Mouse (Mus musculus) MEL (cell line): ENCODE results near the gene Gramd1b. TPM values are rescaled to one million over a fixed set of nuclear protein-coding genes. Genes with fewer than 3 reads are reported as not detected.

Experiments
- DNase-seq: peaks from one replicate; pipeline ENCODE4 v3.0.0; 2011; ENCODE audit warnings: low read depth, low spot score
- H3K27ac ChIP-seq: 2 replicates; pipeline ENCODE4 v1.5.1; 2012; ENCODE audit warnings: low read depth, mild to moderate bottlenecking, control low read depth, low read length, moderate library complexity; ENCODE audit not compliant: control insufficient read depth
- H3K27me3 ChIP-seq, 2 experiments: fragments of 150-350 bp in 1 of 2; sonication (generic) in 1 of 2; 2 replicates each; pipeline ENCODE4 v1.6.1; 2012; ENCODE audit warnings: low read length in 2 of 2, mild to moderate bottlenecking in 2 of 2, improper control_type of control experiment in 1 of 2, moderate library complexity in 1 of 2; ENCODE audit not compliant: insufficient read depth in 2 of 2, control insufficient read depth in 1 of 2
- H3K36me3 ChIP-seq, 2 experiments: 2 replicates each; pipeline ENCODE4 v1.6.1; 2012 to 2014; ENCODE audit warnings: low read length in 2 of 2, improper control_type of control experiment in 1 of 2, inconsistent platforms in 1 of 2, mild to moderate bottlenecking in 1 of 2; ENCODE audit not compliant: insufficient read depth in 2 of 2, control insufficient read depth in 1 of 2
- H3K4me1 ChIP-seq, 2 experiments: fragments of 150-350 bp in 1 of 2; sonication (generic) in 1 of 2; 2 replicates each; pipeline ENCODE4 v1.6.1; 2012; ENCODE audit warnings: low read length in 2 of 2, improper control_type of control experiment in 1 of 2, mild to moderate bottlenecking in 1 of 2; ENCODE audit not compliant: insufficient read depth in 2 of 2, control insufficient read depth in 1 of 2
- H3K4me3 ChIP-seq, 2 experiments: fragments of 150-350 bp in 1 of 2; sonication (generic) in 1 of 2; 2 replicates each; pipeline ENCODE4 v1.5.1; 2012; ENCODE audit warnings: low read depth in 2 of 2, low read length in 2 of 2, mild to moderate bottlenecking in 2 of 2, moderate library complexity in 2 of 2, control low read depth in 1 of 2, improper control_type of control experiment in 1 of 2; ENCODE audit not compliant: control insufficient read depth in 1 of 2, insufficient read depth in 1 of 2
- H3K79me2 ChIP-seq: 2 replicates; pipeline ENCODE4 v1.6.1; 2012; ENCODE audit warnings: mild to moderate bottlenecking, low read length, moderate library complexity; ENCODE audit not compliant: control insufficient read depth, poor library complexity, insufficient read depth
- H3K9ac ChIP-seq: 2 replicates; pipeline ENCODE4 v1.6.1; 2012; ENCODE audit warnings: low read depth, mild to moderate bottlenecking, control low read depth, low read length, moderate library complexity; ENCODE audit not compliant: control insufficient read depth, poor library complexity, severe bottlenecking
- H3K9me3 ChIP-seq: fragments of 150-350 bp; sonication (generic); replicated peaks from 2 replicates; pipeline ENCODE4 v1.6.1; 2012; ENCODE audit warnings: mild to moderate bottlenecking, low read length, improper control_type of control experiment, moderate library complexity; ENCODE audit not compliant: insufficient read depth
- CHD1 ChIP-seq: IDR thresholded peaks from 2 replicates; pipeline ENCODE4 v1.6.1; 2012; ENCODE audit warnings: low read depth, mild to moderate bottlenecking, inconsistent platforms, low read length, improper control_type of control experiment
- CHD2 ChIP-seq: IDR thresholded peaks from 2 replicates; pipeline ENCODE4 v1.6.1; 2011; ENCODE audit warnings: low read length, improper control_type of control experiment
- CTCF ChIP-seq, 3 experiments: IDR thresholded peaks in 2 of 3; conservative IDR thresholded peaks in 1 of 3; 2 replicates each; pipeline ENCODE4 v1.5.1; 2011 to 2012; ENCODE audit warnings: low read length in 3 of 3, low read depth in 2 of 3, mild to moderate bottlenecking in 2 of 3, improper control_type of control experiment in 1 of 3, inconsistent platforms in 1 of 3, mixed read lengths in 1 of 3, moderate library complexity in 1 of 3; ENCODE audit not compliant: control insufficient read depth in 1 of 3, insufficient read depth in 1 of 3, poor library complexity in 1 of 3, severe bottlenecking in 1 of 3
- ELF1 ChIP-seq: IDR thresholded peaks from 2 replicates; pipeline ENCODE4 v1.6.1; 2014; ENCODE audit warnings: low read depth, mild to moderate bottlenecking, inconsistent platforms, low read length, improper control_type of control experiment, moderate library complexity
- EP300 ChIP-seq, 2 experiments: IDR thresholded peaks; 2 replicates each; pipeline ENCODE4 v1.6.1; 2011; ENCODE audit warnings: improper control_type of control experiment in 2 of 2, low read length in 2 of 2, low read depth in 1 of 2, mild to moderate bottlenecking in 1 of 2
- ETS1 ChIP-seq: IDR thresholded peaks from 2 replicates; pipeline ENCODE4 v1.6.1; 2012; ENCODE audit warnings: low read depth, mild to moderate bottlenecking, inconsistent platforms, low read length, improper control_type of control experiment, moderate library complexity
- GATA1 ChIP-seq: IDR thresholded peaks from 2 replicates; pipeline ENCODE4 v1.6.1; 2011; ENCODE audit warnings: low read depth, low read length, improper control_type of control experiment
- HCFC1 ChIP-seq: IDR thresholded peaks from 2 replicates; pipeline ENCODE4 v1.6.1; 2012; ENCODE audit warnings: low read depth, mild to moderate bottlenecking, inconsistent platforms, low read length, improper control_type of control experiment, moderate library complexity
- JUND ChIP-seq: IDR thresholded peaks from 2 replicates; pipeline ENCODE4 v1.6.1; 2011; ENCODE audit warnings: low read depth, mild to moderate bottlenecking, improper control_type of control experiment, low read length
- KAT2A ChIP-seq: conservative IDR thresholded peaks from 2 replicates; pipeline ENCODE4 v1.6.1; 2012; ENCODE audit warnings: low read depth, low read length, improper control_type of control experiment, inconsistent platforms
- MAFK ChIP-seq: IDR thresholded peaks from 2 replicates; pipeline ENCODE4 v1.6.1; 2011; ENCODE audit warnings: low read depth, mild to moderate bottlenecking, low read length, improper control_type of control experiment, borderline replicate concordance
- MAZ ChIP-seq: IDR thresholded peaks from 2 replicates; pipeline ENCODE4 v1.6.1; 2012; ENCODE audit warnings: low read depth, mild to moderate bottlenecking, inconsistent platforms, low read length, improper control_type of control experiment
- MEF2A ChIP-seq: IDR thresholded peaks from 2 replicates; pipeline ENCODE4 v1.6.1; 2014; ENCODE audit warnings: low read depth, mild to moderate bottlenecking, inconsistent platforms, low read length, improper control_type of control experiment; ENCODE audit not compliant: poor library complexity, insufficient replicate concordance, severe bottlenecking; ENCODE audit errors: extremely low read depth
- MYC ChIP-seq: IDR thresholded peaks from 2 replicates; pipeline ENCODE4 v1.6.1; 2011; ENCODE audit warnings: low read depth, mild to moderate bottlenecking, low read length, improper control_type of control experiment, moderate library complexity
- NRF1 ChIP-seq: IDR thresholded peaks from 2 replicates; pipeline ENCODE4 v1.6.1; 2014; ENCODE audit warnings: low read depth, mild to moderate bottlenecking, inconsistent platforms, low read length, improper control_type of control experiment, moderate library complexity; ENCODE audit not compliant: poor library complexity, insufficient read depth, severe bottlenecking
- POLR2A ChIP-seq, 2 experiments: IDR thresholded peaks; 2 replicates each; pipeline ENCODE4 v1.6.1; 2011 to 2012; ENCODE audit warnings: low read length in 2 of 2, mild to moderate bottlenecking in 2 of 2, control low read depth in 1 of 2, improper control_type of control experiment in 1 of 2, low read depth in 1 of 2, moderate library complexity in 1 of 2; ENCODE audit not compliant: control insufficient read depth in 1 of 2, insufficient read depth in 1 of 2, poor library complexity in 1 of 2
- POLR2AphosphoS2 ChIP-seq: IDR thresholded peaks from 2 replicates; pipeline ENCODE4 v1.6.1; 2011; ENCODE audit warnings: low read length, improper control_type of control experiment
- POLR2AphosphoS5 ChIP-seq: IDR thresholded peaks from 2 replicates; pipeline ENCODE4 v1.6.1; 2012; ENCODE audit warnings: low read depth, borderline replicate concordance, mild to moderate bottlenecking, inconsistent platforms, low read length, moderate library complexity, mixed read lengths
- RAD21 ChIP-seq: IDR thresholded peaks from 2 replicates; pipeline ENCODE4 v1.6.1; 2011; ENCODE audit warnings: mild to moderate bottlenecking, low read depth, low read length, improper control_type of control experiment
- RCOR1 ChIP-seq: IDR thresholded peaks from 2 replicates; pipeline ENCODE4 v1.6.1; 2012; ENCODE audit warnings: low read depth, mild to moderate bottlenecking, inconsistent platforms, low read length, improper control_type of control experiment
- TAL1 ChIP-seq: IDR thresholded peaks from 2 replicates; pipeline ENCODE4 v1.6.1; 2012; ENCODE audit warnings: mild to moderate bottlenecking, inconsistent platforms, low read length, moderate library complexity, mixed read lengths
- TBP ChIP-seq: IDR thresholded peaks from 2 replicates; pipeline ENCODE4 v1.8.0; 2011; ENCODE audit warnings: low read depth, low read length, improper control_type of control experiment
- TCF12 ChIP-seq: IDR thresholded peaks from 2 replicates; pipeline ENCODE4 v1.6.1; 2014; ENCODE audit warnings: low read depth, mild to moderate bottlenecking, inconsistent platforms, low read length, improper control_type of control experiment, moderate library complexity
- UBTF ChIP-seq: IDR thresholded peaks from 2 replicates; pipeline ENCODE4 v1.6.1; 2012; ENCODE audit warnings: low read depth, mild to moderate bottlenecking, inconsistent platforms, low read length, improper control_type of control experiment, moderate library complexity, borderline replicate concordance; ENCODE audit not compliant: insufficient read depth
- USF1 ChIP-seq: IDR thresholded peaks from 2 replicates; pipeline ENCODE4 v1.6.1; 2014; ENCODE audit warnings: low read depth, mild to moderate bottlenecking, inconsistent platforms, low read length, improper control_type of control experiment, moderate library complexity
- USF2 ChIP-seq, 2 experiments: IDR thresholded peaks; 2 replicates each; pipeline ENCODE4 v1.6.1; 2011 to 2012; ENCODE audit warnings: improper control_type of control experiment in 2 of 2, low read length in 2 of 2, borderline replicate concordance in 1 of 2, inconsistent platforms in 1 of 2, low read depth in 1 of 2, mild to moderate bottlenecking in 1 of 2; ENCODE audit not compliant: insufficient read depth in 1 of 2
- ZNF384 ChIP-seq: IDR thresholded peaks from 2 replicates; pipeline ENCODE4 v1.6.1; 2012; ENCODE audit warnings: low read depth, mild to moderate bottlenecking, inconsistent platforms, low read length, improper control_type of control experiment
- polyA plus RNA-seq, 2 experiments: library from polyadenylated mRNA; stranded (reverse) in 1 of 2; unstranded in 1 of 2; fragments of >175 nt in 1 of 2; fragments of >200 nt in 1 of 2; gene quantifications; 2 replicates each; pipeline versions ENCODE4 v1.2.1 to v1.2.4; 2012; ENCODE audit warnings: low replicate concordance in 2 of 2, low read depth in 1 of 2; ENCODE audit not compliant: insufficient read length in 2 of 2, insufficient read depth in 1 of 2, missing spikeins in 1 of 2
- total RNA-seq: library from RNA; depleted of rRNA; stranded (reverse); fragments of 300-350 nt; gene quantifications from 2 replicates; pipeline ENCODE4 v1.2.3, GENCODE M21; 2012

The Gramd1b gene
- total and polyA plus RNA-seq, 3 experiments = not detected

DNA sequence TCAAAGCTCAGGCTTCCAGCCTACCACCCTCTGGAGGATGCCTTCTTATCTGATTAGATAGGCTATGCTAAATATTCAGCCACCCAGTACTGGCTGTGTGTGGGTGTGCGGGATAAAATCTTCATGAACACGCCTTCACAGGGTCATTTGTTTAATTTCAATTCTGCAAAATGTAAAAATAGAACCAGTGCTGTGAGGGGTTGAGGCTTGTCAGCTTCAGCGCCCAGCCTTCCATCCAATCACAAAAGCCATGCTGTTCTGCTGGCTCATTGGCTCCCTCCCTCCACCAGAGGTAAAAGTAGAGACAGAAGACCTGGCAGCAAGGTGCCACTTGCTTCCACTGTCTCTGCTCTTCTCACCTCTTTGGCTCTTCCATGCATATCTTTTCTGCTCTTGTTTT lies 4.3 kb downstream of the Gramd1b start:
- Histone ChIP-seq H3K4me1 (no peaks in the 10 kb centered on the region), H3K4me3 (no peak overlapping the region), H3K36me3 (no peaks in the 10 kb centered on the region), H3K27ac (no peak overlapping the region), H3K9ac (no peak overlapping the region), H3K79me2 (no peaks in the 10 kb centered on the region), H3K27me3 (no peaks in the 10 kb centered on the region), H3K9me3 (no peaks in the 10 kb centered on the region)
- TF ChIP-seq MEF2A (no peak), HCFC1 (no peak), TAL1 (no peak), CTCF (IDR thresholded peaks at IDR 0.05 in 2 of 3, conservative IDR thresholded peaks at IDR 0.05 in 1 of 3; ENCODE audit: control insufficient read depth in 1 of 3, insufficient read depth in 1 of 3, low read depth in 2 of 3, low read length in 3 of 3, poor library complexity in 1 of 3, severe bottlenecking in 1 of 3) (no peak), KAT2A (no peak), POLR2A (IDR thresholded peaks at IDR 0.05; ENCODE audit: control insufficient read depth in 1 of 2, insufficient read depth in 1 of 2, low read depth in 1 of 2, low read length in 2 of 2, poor library complexity in 1 of 2) (no peak), CHD1 (no peak), NRF1 (no peak), JUND (no peak), ELF1 (no peak), ZNF384 (no peak), ETS1 (no peak), MAZ (no peak), CHD2 (no peak), POLR2AphosphoS5 (no peak), TBP (no peak), RCOR1 (no peak), EP300 (IDR thresholded peaks at IDR 0.05; ENCODE audit: low read depth in 1 of 2, low read length in 2 of 2) (no peak), USF2 (IDR thresholded peaks at IDR 0.05; ENCODE audit: borderline replicate concordance in 1 of 2, insufficient read depth in 1 of 2, low read depth in 1 of 2, low read length in 2 of 2) (no peak)
- no peak for DNase-seq

DNA sequence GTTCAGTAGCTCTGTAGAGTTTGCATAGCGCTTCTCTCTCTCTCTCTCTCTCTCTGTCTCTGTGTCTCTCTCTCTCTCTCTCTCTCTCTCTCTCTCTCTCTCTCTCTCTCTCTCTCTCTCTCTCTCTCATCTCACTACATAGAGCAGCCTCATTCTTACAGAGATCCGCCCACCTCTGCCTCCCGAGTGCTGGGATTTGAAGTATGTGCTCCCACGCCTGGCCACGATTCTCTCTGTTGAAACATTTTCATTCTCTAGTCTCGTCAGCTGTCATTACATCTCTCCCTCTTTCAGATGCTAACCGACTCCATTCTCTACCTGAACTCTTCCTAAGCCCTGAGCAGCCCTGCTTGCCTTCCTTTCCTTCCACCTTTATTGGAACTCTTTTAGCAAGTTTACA lies 9.0 kb downstream of the Gramd1b start:
- Histone ChIP-seq H3K36me3 (no peaks in the 10 kb centered on the region), H3K9ac (no peak overlapping the region), H3K9me3 (no peaks in the 10 kb centered on the region), H3K79me2 (no peaks in the 10 kb centered on the region), H3K4me3 (no peak overlapping the region), H3K4me1 (no peaks in the 10 kb centered on the region), H3K27me3 (no peaks in the 10 kb centered on the region), H3K27ac (no peak overlapping the region)
- TF ChIP-seq CHD1 (no peak), KAT2A (no peak), EP300 (IDR thresholded peaks at IDR 0.05; ENCODE audit: low read depth in 1 of 2, low read length in 2 of 2) (no peak), RAD21 (no peak), TAL1 (no peak), USF1 (no peak), TCF12 (no peak), POLR2AphosphoS2 (no peak), MYC (no peak), ETS1 (no peak), MEF2A (no peak), GATA1 (no peak), UBTF (no peak), USF2 (IDR thresholded peaks at IDR 0.05; ENCODE audit: borderline replicate concordance in 1 of 2, insufficient read depth in 1 of 2, low read depth in 1 of 2, low read length in 2 of 2) (no peak), MAFK (no peak)
- no peak for DNase-seq
